Mouse (Mus musculus): ENCODE measurements around the gene Olfr288. TPM values are rescaled to one million over a fixed set of nuclear protein-coding genes. Genes with fewer than 3 reads are reported as not detected.

Olfr288 gene
- polyA plus RNA-seq, 1 experiment from 2014 or later: not detected

GRCm38 (mm10) chr15:98139763-98140162 is 55.6 kb downstream of the Olfr288 start:
- Histone ChIP-seq H3K4me3 (no peak overlapping the region), H3K9me3 (no peaks in the 10 kb centered on the region), H3K36me3 (peaks cover 77% of the 10 kb centered on the region), H3K27ac (no peak overlapping the region), H3K27me3 (ENCODE audit: insufficient read depth, poor library complexity, severe bottlenecking) (no peaks in the 10 kb centered on the region), H3K4me1 (replicated peaks) (peaks cover 7% of the 10 kb centered on the region)
- WGBS: 92% methylated on average over 7 of the region's 7 CpGs
- no peak for DNase-seq (ENCODE audit: low spot score)

- Histone ChIP-seq H3K27ac (no peak overlapping the region), H3K4me1 (replicated peaks) (no peaks in the 10 kb centered on the region), H3K4me3 (no peak overlapping the region), H3K36me3 (peaks cover 98% of the 10 kb centered on the region), H3K27me3 (ENCODE audit: insufficient read depth, poor library complexity, severe bottlenecking) (no peaks in the 10 kb centered on the region), H3K9me3 (no peaks in the 10 kb centered on the region)
- no peak for DNase-seq (ENCODE audit: low spot score)
- 92% methylated on average over 9 of the region's 9 CpGs for WGBS
Observed at GRCm38 (mm10) chr15:98136871-98137270, 58.5 kb downstream of the Olfr288 start.

Other genes starting within 250 kb of the Olfr288 start
- 58.9 and 64.5 TPM in 2 replicates for gene Tmem106c, start 231.3 kb downstream of the Olfr288 start, polyA plus RNA-seq (2016; fragmentation: Nextera tagmentation; extraction: Ambion mirVana)
- gene Col2a1, start 190.8 kb downstream of the Olfr288 start, polyA plus RNA-seq (2016; fragmentation: Nextera tagmentation; extraction: Ambion mirVana): 196 and 224 TPM in 2 replicates
- gene Pfkm, start 103.0 kb downstream of the Olfr288 start, polyA plus RNA-seq (2016; fragmentation: Nextera tagmentation; extraction: Ambion mirVana): 33.0 and 37.9 TPM in 2 replicates
- 36.5 and 44.1 TPM in 2 replicates for gene Senp1, start 101.8 kb downstream of the Olfr288 start, polyA plus RNA-seq (2016; fragmentation: Nextera tagmentation; extraction: Ambion mirVana)
- 39.4 and 48.8 TPM in 2 replicates for gene Asb8, start 29.9 kb downstream of the Olfr288 start, polyA plus RNA-seq (2016; fragmentation: Nextera tagmentation; extraction: Ambion mirVana)
- gene Ccdc184, start 28.4 kb downstream of the Olfr288 start, polyA plus RNA-seq (2016; fragmentation: Nextera tagmentation; extraction: Ambion mirVana): 5.9 and 12.2 TPM in 2 replicates
- gene Gm44579, start 25.4 kb upstream of the Olfr288 start, polyA plus RNA-seq (2016; fragmentation: Nextera tagmentation; extraction: Ambion mirVana): not detected in 2 replicates
- not detected in 2 replicates for gene Olfr287, start 25.5 kb upstream of the Olfr288 start, polyA plus RNA-seq (2016; fragmentation: Nextera tagmentation; extraction: Ambion mirVana)
- gene Olfr286, start 38.9 kb upstream of the Olfr288 start, polyA plus RNA-seq (2016; fragmentation: Nextera tagmentation; extraction: Ambion mirVana): not detected in 2 replicates
- gene H1fnt, start 61.8 kb upstream of the Olfr288 start, polyA plus RNA-seq (2016; fragmentation: Nextera tagmentation; extraction: Ambion mirVana): not detected in 2 replicates
- gene Zfp641, start 100.6 kb upstream of the Olfr288 start, polyA plus RNA-seq (2016; fragmentation: Nextera tagmentation; extraction: Ambion mirVana): 0.66 and 1.3 TPM in 2 replicates
- not detected in 2 replicates for gene Olfr285, start 121.8 kb upstream of the Olfr288 start, polyA plus RNA-seq (2016; fragmentation: Nextera tagmentation; extraction: Ambion mirVana)
- not detected in 2 replicates for gene Olfr284, start 145.4 kb upstream of the Olfr288 start, polyA plus RNA-seq (2016; fragmentation: Nextera tagmentation; extraction: Ambion mirVana)
- gene Olfr283, start 185.4 kb upstream of the Olfr288 start, polyA plus RNA-seq (2016; fragmentation: Nextera tagmentation; extraction: Ambion mirVana): not detected in 2 replicates
- gene Olfr282, start 235.7 kb upstream of the Olfr288 start, polyA plus RNA-seq (2016; fragmentation: Nextera tagmentation; extraction: Ambion mirVana): not detected in 2 replicates